Mouse (Mus musculus) midbrain, embryonic 14.5 days (tissue): ENCODE data around the gene Atp8b5. TPM values are rescaled to one million over a fixed set of nuclear protein-coding genes. Genes with fewer than 3 reads are reported as not detected.

ENCODE experiments used
- ATAC-seq: fragments of 200-750 bp; cut with Nextera tagmentation; 2 replicates; pipeline ENCODE4 v1.8.0; 2017; ENCODE audit warnings: moderate number of reproducible peaks, moderate library complexity; ENCODE audit not compliant: low FRiP score, low TSS enrichment
- DNase-seq: peaks from one replicate; pipeline ENCODE4 v3.0.0-alpha.2; 2015
- H3K27ac ChIP-seq: fragments of 300-500 bp; sonication (generic); replicated peaks from 2 replicates; pipeline ENCODE4 v1.5.1; 2014; ENCODE audit warnings: mild to moderate bottlenecking, low read depth, low read length, moderate library complexity
- H3K27me3 ChIP-seq: fragments of 300-500 bp; sonication (generic); 2 replicates; pipeline ENCODE4 v1.6.1; 2014; ENCODE audit warnings: low read length, control low read depth, mixed read lengths; ENCODE audit not compliant: control insufficient read depth, insufficient read depth
- H3K36me3 ChIP-seq: fragments of 300-500 bp; sonication (generic); 2 replicates; pipeline ENCODE4 v1.6.1; 2014; ENCODE audit warnings: low read length, control low read depth; ENCODE audit not compliant: control insufficient read depth, insufficient read depth
- H3K4me1 ChIP-seq: fragments of 300-500 bp; sonication (generic); 2 replicates; pipeline ENCODE4 v1.6.1; 2014; ENCODE audit warnings: mild to moderate bottlenecking, antibody characterized with exemption, low read length, control low read depth; ENCODE audit not compliant: control insufficient read depth, insufficient read depth
- H3K4me2 ChIP-seq: fragments of 300-500 bp; sonication (generic); 2 replicates; pipeline ENCODE4 v1.6.1; 2014; ENCODE audit warnings: mild to moderate bottlenecking, low read length, moderate library complexity
- H3K4me3 ChIP-seq: fragments of 300-500 bp; sonication (generic); replicated peaks from 2 replicates; pipeline ENCODE4 v1.5.1; 2014; ENCODE audit warnings: low read depth, low read length
- H3K9ac ChIP-seq: fragments of 300-500 bp; sonication (generic); replicated peaks from 2 replicates; pipeline ENCODE4 v1.6.1; 2014; ENCODE audit warnings: mild to moderate bottlenecking, low read length, moderate library complexity
- H3K9me3 ChIP-seq: fragments of 300-500 bp; sonication (generic); 2 replicates; pipeline ENCODE4 v1.6.1; 2016; ENCODE audit warnings: low read length, control low read depth, mixed read lengths; ENCODE audit not compliant: control insufficient read depth
- WGBS: fragments of 180-500 bp; shearing (Covaris S2); extraction: QIAGEN DNeasy Blood & Tissue Kit; methylation state at CpG from one replicate; pipeline ENCODE4 v1.1.7; 2014; 5-methylcytosine and 5-hydroxymethylcytosine counted together
- polyA plus RNA-seq: library from polyadenylated mRNA; unstranded; fragments of >200 nt; fragmentation: Nextera tagmentation; extraction: Ambion mirVana; gene quantifications from 2 replicates; pipeline ENCODE4 v1.2.1, GENCODE M21; 2014

The Atp8b5 gene
- polyA plus RNA-seq, 1 experiment from 2014 or later = 0.57 TPM

- Histone ChIP-seq H3K9ac (0 out of 2 replicates have a peak overlapping the region, but pooled peaks have one; percentile 4), H3K4me1 (peaks cover 19% of the 10 kb centered on the region; the same call in 1 of the 2 replicates), H3K9me3 (no peaks in the 10 kb centered on the region), H3K4me3 (no peak overlapping the region), H3K36me3 (no peaks in the 10 kb centered on the region), H3K27ac (no peak overlapping the region), H3K27me3 (no peaks in the 10 kb centered on the region), H3K4me2 (no peak overlapping the region)
- ATAC-seq = no peak
- 88% methylated on average over 10 of the region's 10 CpGs for WGBS
- DNase-seq = no peak
Observed at GRCm38 (mm10) chr4:43401486-43401885, 134.5 kb downstream of the Atp8b5 start.

GRCm38 (mm10) chr4:43402212-43402611, 135.3 kb downstream of the Atp8b5 start:
- Histone ChIP-seq H3K4me1 (peaks cover 21% of the 10 kb centered on the region), H3K4me2 (no peak overlapping the region), H3K36me3 (no peaks in the 10 kb centered on the region), H3K27me3 (no peaks in the 10 kb centered on the region), H3K27ac (no peak overlapping the region), H3K9ac (no peak overlapping the region), H3K9me3 (no peaks in the 10 kb centered on the region), H3K4me3 (no peak overlapping the region)
- WGBS = 89% methylated on average over 9 of the region's 9 CpGs
- DNase-seq = no peak
- ATAC-seq = no peak

- Histone ChIP-seq H3K4me1 (peaks cover 29% of the 10 kb centered on the region), H3K9me3 (no peaks in the 10 kb centered on the region), H3K4me2 (no peak overlapping the region), H3K27me3 (no peaks in the 10 kb centered on the region), H3K36me3 (no peaks in the 10 kb centered on the region), H3K27ac (no peak overlapping the region), H3K9ac (no peak overlapping the region), H3K4me3 (no peak overlapping the region)
- no peak for DNase-seq
- no peak for ATAC-seq
- 92% methylated on average over 10 of the region's 10 CpGs for WGBS
Observed at GRCm38 (mm10) chr4:43404697-43405096, 137.7 kb downstream of the Atp8b5 start.

- DNase-seq (peak; percentile 95), ATAC-seq (peak; percentile 95)
- Histone ChIP-seq H3K27me3 (no peaks in the 10 kb centered on the region), H3K36me3 (no peaks in the 10 kb centered on the region), H3K4me2 (peak overlapping the region; percentile 86), H3K4me3 (peak overlapping the region; percentile 56), H3K9me3 (no peaks in the 10 kb centered on the region), H3K27ac (peak overlapping the region; percentile 97), H3K9ac (peak overlapping the region; percentile 85), H3K4me1 (peaks cover 25% of the 10 kb centered on the region)
- under 1% methylated on average over 28 of the region's 28 CpGs for WGBS
Observed at GRCm38 (mm10) chr4:43406162-43406971, 139.4 kb downstream of the Atp8b5 start.

GRCm38 (mm10) chr4:43407071-43407920, 140.3 kb downstream of the Atp8b5 start:
- 60% methylated on average over 12 of the region's 12 CpGs for WGBS
- DNase-seq = peak; percentile 74
- peak overlapping the region; percentile 56 for H3K4me3 ChIP-seq
- H3K4me1 ChIP-seq = peaks cover 25% of the 10 kb centered on the region
- H3K9ac ChIP-seq = peak overlapping the region; percentile 85
- no peaks in the 10 kb centered on the region for H3K36me3 ChIP-seq
- ATAC-seq = 0 out of 2 replicates have a peak, but pooled peaks have one; percentile 14
- H3K4me2 ChIP-seq = peak overlapping the region; percentile 86
- no peaks in the 10 kb centered on the region for H3K9me3 ChIP-seq
- peak overlapping the region; percentile 97 for H3K27ac ChIP-seq
- no peaks in the 10 kb centered on the region for H3K27me3 ChIP-seq

GRCm38 (mm10) chr4:43414761-43415160, 147.8 kb downstream of the Atp8b5 start:
- Histone ChIP-seq H3K27me3 (no peaks in the 10 kb centered on the region), H3K27ac (no peak overlapping the region), H3K4me2 (no peak overlapping the region), H3K4me1 (0 out of 2 replicates have a peak, but pooled peaks cover 2% of the 10 kb centered on the region), H3K4me3 (no peak overlapping the region), H3K36me3 (peaks cover 59% of the 10 kb centered on the region), H3K9ac (no peak overlapping the region), H3K9me3 (no peaks in the 10 kb centered on the region)
- WGBS = 94% methylated on average over 14 of the region's 14 CpGs
- DNase-seq = no peak
- ATAC-seq = no peak

- H3K4me3 ChIP-seq = no peak overlapping the region
- 93% methylated on average over 29 of the region's 29 CpGs for WGBS
- H3K9me3 ChIP-seq = no peaks in the 10 kb centered on the region
- no peaks in the 10 kb centered on the region for H3K4me1 ChIP-seq
- no peak overlapping the region for H3K27ac ChIP-seq
- H3K36me3 ChIP-seq = peaks cover 59% of the 10 kb centered on the region
- H3K4me2 ChIP-seq = no peak overlapping the region
- ATAC-seq (no peak), DNase-seq (no peak)
- H3K9ac ChIP-seq = no peak overlapping the region
- H3K27me3 ChIP-seq = no peaks in the 10 kb centered on the region
Observed at GRCm38 (mm10) chr4:43415221-43416070, 148.5 kb downstream of the Atp8b5 start.

- no peak for ATAC-seq
- DNase-seq = no peak
- Histone ChIP-seq H3K4me2 (no peak overlapping the region), H3K36me3 (peaks cover 60% of the 10 kb centered on the region), H3K4me3 (no peak overlapping the region), H3K27me3 (no peaks in the 10 kb centered on the region), H3K9me3 (no peaks in the 10 kb centered on the region), H3K4me1 (no peaks in the 10 kb centered on the region), H3K9ac (no peak overlapping the region), H3K27ac (no peak overlapping the region)
- 95% methylated on average over 22 of the region's 22 CpGs for WGBS
Observed at GRCm38 (mm10) chr4:43416071-43416490, 149.1 kb downstream of the Atp8b5 start.
